ENCODE assay signal across 21 mouse cellular contexts in the genomic region with DNA sequence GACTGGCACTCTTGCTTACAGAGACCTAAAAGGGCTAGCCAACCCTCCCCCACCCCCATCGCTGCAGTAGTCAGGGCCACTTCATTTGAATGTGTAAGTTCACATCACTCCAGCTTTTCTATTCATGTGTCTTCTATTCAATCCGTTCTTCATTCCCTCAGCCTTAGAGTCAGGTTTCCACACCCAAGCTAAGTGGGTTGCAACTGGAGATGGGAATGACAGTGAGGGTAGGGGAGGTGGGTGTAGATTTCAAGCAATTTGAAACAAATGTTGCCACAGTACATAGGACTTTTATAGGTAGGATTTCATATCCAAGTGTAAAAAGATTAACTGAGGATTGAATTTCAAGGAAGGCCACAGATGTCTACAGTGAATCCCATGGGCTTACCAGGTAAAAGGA.
DNase-seq lines count a peak whose midpoint lies in the region; ATAC-seq and TF ChIP-seq lines count a peak whose summit lies in the region.
"Had no signal": no experiment of that assay in that cellular context is flagged by ENCODE, and none has a peak within 500 bp of the region (broad histone marks: within the 10 kb centered on the region; RNA-seq: fewer than 3 reads in every experiment).

No protein-coding gene starts in this region.

- ATAC-seq in forebrain, embryonic 11.5 days (replicated peaks; ENCODE audit: low FRiP score), result 0 out of 2 replicates have a peak, but pooled peaks have one; percentile 56
- no peak for ATAC-seq in forebrain, postnatal 0 days
- no peak for ATAC-seq in hindbrain, embryonic 11.5 days (ENCODE audit: low FRiP score)
- ATAC-seq in hindbrain, embryonic 13.5 days (ENCODE audit: low FRiP score), result no peak
- ATAC-seq in kidney, postnatal 0 days (replicated peaks; ENCODE audit: low FRiP score, low read depth), result 0 out of 2 replicates have a peak, but pooled peaks have one; percentile 17
- ATAC-seq: forebrain, embryonic 13.5 days; hindbrain, postnatal 0 days had no signal

- no peaks in the 10 kb centered on the region for H3K36me3 ChIP-seq in forebrain, embryonic 11.5 days (ENCODE audit: control insufficient read depth, insufficient read depth, low read length)
- H3K36me3 ChIP-seq in forebrain, postnatal 0 days (ENCODE audit: insufficient read depth), result no peaks in the 10 kb centered on the region
- H3K36me3 ChIP-seq in hindbrain, embryonic 11.5 days (ENCODE audit: control insufficient read depth, insufficient read depth, low read length), result no peaks in the 10 kb centered on the region
- no peaks in the 10 kb centered on the region for H3K36me3 ChIP-seq in hindbrain, embryonic 13.5 days
- H3K36me3 ChIP-seq in kidney, postnatal 0 days (ENCODE audit: insufficient read depth, low read length), result no peaks in the 10 kb centered on the region
- H3K36me3 ChIP-seq in embryonic facial prominence, embryonic 10.5 days (replicated peaks), result no peaks in the 10 kb centered on the region
- H3K36me3 ChIP-seq: embryonic facial prominence, embryonic 15.5 days; heart, embryonic 10.5 days had no signal

- H3K4me1 ChIP-seq in forebrain, embryonic 11.5 days (replicated peaks; ENCODE audit: control insufficient read depth, insufficient read depth, low read length), result 0 out of 2 replicates have a peak, but pooled peaks cover 2% of the 10 kb centered on the region
- no peaks in the 10 kb centered on the region for H3K4me1 ChIP-seq in forebrain, postnatal 0 days (ENCODE audit: insufficient read depth)
- no peaks in the 10 kb centered on the region; the same call in 1 of the 2 replicates for H3K4me1 ChIP-seq in hindbrain, embryonic 11.5 days (replicated peaks; ENCODE audit: control insufficient read depth, insufficient read depth, low read length)
- 0 out of 2 replicates have a peak, but pooled peaks cover 3% of the 10 kb centered on the region for H3K4me1 ChIP-seq in hindbrain, embryonic 13.5 days (replicated peaks)
- H3K4me1 ChIP-seq in kidney, postnatal 0 days (replicated peaks; ENCODE audit: insufficient read depth, low read length), result no peaks in the 10 kb centered on the region
- H3K4me1 ChIP-seq in embryonic facial prominence, embryonic 10.5 days, result peaks cover 22% of the 10 kb centered on the region
- H3K4me1 ChIP-seq: embryonic facial prominence, embryonic 15.5 days had no signal

- H3K27ac ChIP-seq in forebrain, embryonic 11.5 days (ENCODE audit: low read depth, low read length), result no peak overlapping the region
- no peak overlapping the region for H3K27ac ChIP-seq in forebrain, postnatal 0 days (ENCODE audit: low read depth, low read length)
- no peak overlapping the region for H3K27ac ChIP-seq in hindbrain, embryonic 11.5 days (ENCODE audit: low read depth, low read length)
- H3K27ac ChIP-seq in hindbrain, embryonic 13.5 days, result no peak overlapping the region
- no peak overlapping the region for H3K27ac ChIP-seq in kidney, postnatal 0 days
- H3K27ac ChIP-seq in embryonic facial prominence, embryonic 10.5 days (replicated peaks), result no peak overlapping the region
- H3K27ac ChIP-seq: embryonic facial prominence, embryonic 15.5 days; forebrain, embryonic 13.5 days; heart, embryonic 10.5 days; hindbrain, postnatal 0 days had no signal

- no peak for TF ChIP-seq CTCF in forebrain, postnatal 0 days (IDR thresholded peaks at IDR 0.05; ENCODE audit: low read depth)
- no peak for TF ChIP-seq CTCF in kidney, postnatal 0 days (IDR thresholded peaks at IDR 0.05; ENCODE audit: low read depth)

- no peaks in the 10 kb centered on the region for H3K27me3 ChIP-seq in forebrain, embryonic 11.5 days (ENCODE audit: control insufficient read depth, insufficient read depth, low read length)
- no peaks in the 10 kb centered on the region for H3K27me3 ChIP-seq in forebrain, postnatal 0 days (ENCODE audit: insufficient read depth, low read length)
- H3K27me3 ChIP-seq in hindbrain, embryonic 11.5 days (ENCODE audit: control insufficient read depth, insufficient read depth, low read length), result no peaks in the 10 kb centered on the region
- H3K27me3 ChIP-seq in hindbrain, embryonic 13.5 days, result no peaks in the 10 kb centered on the region
- no peaks in the 10 kb centered on the region for H3K27me3 ChIP-seq in kidney, postnatal 0 days (ENCODE audit: insufficient read depth, low read length)
- no peaks in the 10 kb centered on the region for H3K27me3 ChIP-seq in embryonic facial prominence, embryonic 10.5 days (replicated peaks; ENCODE audit: low read depth, poor library complexity, severe bottlenecking)
- H3K27me3 ChIP-seq: embryonic facial prominence, embryonic 15.5 days; forebrain, embryonic 13.5 days had no signal

- H3K4me3 ChIP-seq in forebrain, embryonic 11.5 days (ENCODE audit: low read depth, low read length), result no peak overlapping the region
- H3K4me3 ChIP-seq in forebrain, postnatal 0 days (ENCODE audit: low read depth, low read length), result no peak overlapping the region
- H3K4me3 ChIP-seq in hindbrain, embryonic 11.5 days (ENCODE audit: low read depth, low read length), result no peak overlapping the region
- H3K4me3 ChIP-seq in hindbrain, embryonic 13.5 days, result no peak overlapping the region
- no peak overlapping the region for H3K4me3 ChIP-seq in kidney, postnatal 0 days (replicated peaks; ENCODE audit: low read depth, low read length)
- no peak overlapping the region for H3K4me3 ChIP-seq in embryonic facial prominence, embryonic 10.5 days
- H3K4me3 ChIP-seq: embryonic facial prominence, embryonic 15.5 days; erythroblast, embryonic 14.5 days; forebrain, embryonic 13.5 days; heart, embryonic 10.5 days had no signal

- H3K9me3 ChIP-seq in forebrain, embryonic 11.5 days (ENCODE audit: control insufficient read depth, low read length), result no peaks in the 10 kb centered on the region
- no peaks in the 10 kb centered on the region for H3K9me3 ChIP-seq in forebrain, postnatal 0 days (ENCODE audit: low read length)
- no peaks in the 10 kb centered on the region for H3K9me3 ChIP-seq in hindbrain, embryonic 11.5 days (ENCODE audit: control insufficient read depth, low read length)
- no peaks in the 10 kb centered on the region for H3K9me3 ChIP-seq in hindbrain, embryonic 13.5 days
- H3K9me3 ChIP-seq in kidney, postnatal 0 days (replicated peaks; ENCODE audit: low read length), result no peaks in the 10 kb centered on the region
- H3K9me3 ChIP-seq in embryonic facial prominence, embryonic 10.5 days, result no peaks in the 10 kb centered on the region
- H3K9me3 ChIP-seq: embryonic facial prominence, embryonic 15.5 days; forebrain, embryonic 13.5 days; heart, embryonic 10.5 days had no signal

- no peak overlapping the region for H3K4me2 ChIP-seq in forebrain, embryonic 11.5 days (ENCODE audit: low read depth, low read length, severe bottlenecking)
- no peak overlapping the region for H3K4me2 ChIP-seq in forebrain, postnatal 0 days (ENCODE audit: low read depth)
- no peak overlapping the region for H3K4me2 ChIP-seq in hindbrain, embryonic 11.5 days (replicated peaks; ENCODE audit: low read depth, low read length)
- no peak overlapping the region for H3K4me2 ChIP-seq in hindbrain, embryonic 13.5 days
- no peak overlapping the region for H3K4me2 ChIP-seq in kidney, postnatal 0 days (ENCODE audit: low read length)
- H3K4me2 ChIP-seq: embryonic facial prominence, embryonic 15.5 days; forebrain, embryonic 13.5 days had no signal

- H3K9ac ChIP-seq in forebrain, embryonic 11.5 days (ENCODE audit: low read length), result no peak overlapping the region
- no peak overlapping the region for H3K9ac ChIP-seq in forebrain, postnatal 0 days
- H3K9ac ChIP-seq in hindbrain, embryonic 11.5 days (ENCODE audit: low read depth, low read length), result no peak overlapping the region
- H3K9ac ChIP-seq in hindbrain, embryonic 13.5 days, result no peak overlapping the region
- H3K9ac ChIP-seq in kidney, postnatal 0 days (ENCODE audit: low read depth, low read length), result no peak overlapping the region
- H3K9ac ChIP-seq: embryonic facial prominence, embryonic 15.5 days; forebrain, embryonic 13.5 days had no signal

- no peak for DNase-seq in forebrain, embryonic 11.5 days (ENCODE audit: low spot score)
- DNase-seq in forebrain, postnatal 0 days, result no peak
- peak; percentile 15 for DNase-seq in hindbrain, embryonic 11.5 days (ENCODE audit: low spot score)
- DNase-seq in kidney, postnatal 0 days (ENCODE audit: low spot score), result peak; percentile 53
- DNase-seq in kidney, postnatal 36 days, result no peak
- DNase-seq in embryonic facial prominence, embryonic 10.5 days (ENCODE audit: low spot score), result peak; percentile 18
- DNase-seq in adrenal gland, postnatal 14 days, result no peak
- DNase-seq: adrenal gland, postnatal 10 days; cerebellum, adult 18-20 months; cerebellum, adult 9-11 months; cerebellum, postnatal 36 days; gastrocnemius, postnatal 10 days; heart, adult 18-20 months; heart, postnatal 10 days; kidney, adult 18-20 months had no signal

- 31% methylated on average over 2 of the region's 2 CpGs for WGBS in forebrain, embryonic 11.5 days
- WGBS in forebrain, postnatal 0 days, result 24% methylated on average over 2 of the region's 2 CpGs
- 22% methylated on average over 2 of the region's 2 CpGs for WGBS in hindbrain, embryonic 11.5 days
- 21% methylated on average over 2 of the region's 2 CpGs for WGBS in hindbrain, embryonic 13.5 days
- WGBS in kidney, postnatal 0 days, result 42% methylated on average over 2 of the region's 2 CpGs
- WGBS in embryonic facial prominence, embryonic 10.5 days, result 20% methylated on average over 2 of the region's 2 CpGs

Comparison
In these comparisons a context has a peak if more than half of its experiments do, and no peak if none do; other contexts are left out.
1. ATAC-seq: peak in forebrain, embryonic 11.5 days (single experiment) and kidney, postnatal 0 days (single experiment); none in forebrain, postnatal 0 days (single experiment), hindbrain, embryonic 11.5 days (single experiment) and hindbrain, embryonic 13.5 days (single experiment).
2. DNase-seq: peak in hindbrain, embryonic 11.5 days (single experiment), kidney, postnatal 0 days (single experiment) and embryonic facial prominence, embryonic 10.5 days (single experiment); none in forebrain, embryonic 11.5 days (single experiment), forebrain, postnatal 0 days (single experiment), kidney, postnatal 36 days (0 of 2) and adrenal gland, postnatal 14 days (single experiment).